Mouse (Mus musculus): ENCODE measurements around the gene Pgs1.

The Pgs1 gene

DNA sequence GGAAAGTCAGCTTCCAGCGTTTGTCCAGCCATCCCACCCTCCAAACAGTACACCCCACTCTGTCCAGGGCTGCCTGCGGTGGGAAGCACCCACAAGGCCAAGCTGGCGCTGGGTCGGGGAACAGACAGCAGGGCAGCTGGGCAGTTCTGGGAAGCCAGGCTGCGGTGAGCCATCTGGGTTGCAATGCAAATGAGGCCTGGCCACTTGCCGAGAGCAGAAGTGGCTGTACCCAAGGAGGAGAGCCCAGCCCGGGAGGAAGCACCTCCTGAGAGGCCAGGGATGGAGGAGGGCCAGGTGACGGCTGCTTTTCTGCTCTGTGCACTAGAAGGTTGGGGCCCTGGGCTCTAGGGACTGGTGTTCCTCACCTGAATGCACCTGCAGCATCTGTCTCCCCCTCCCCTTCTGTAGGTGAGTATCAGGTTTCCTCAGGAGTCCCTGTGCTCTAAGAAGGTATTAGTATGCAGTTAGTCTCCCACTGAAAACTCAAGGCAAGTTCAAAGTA is 10.0 kb upstream of the Pgs1 start:
- peak; percentile 42 for DNase-seq (ENCODE audit: low spot score)

GRCm38 (mm10) chr11:117977694-117978360 is 8.3 kb upstream of the Pgs1 start:
- peak; percentile 39 for DNase-seq (ENCODE audit: low spot score)

GRCm38 (mm10) chr11:117979388-117979787 is 6.7 kb upstream of the Pgs1 start:
- DNase-seq (ENCODE audit: low spot score), result no peak

DNA sequence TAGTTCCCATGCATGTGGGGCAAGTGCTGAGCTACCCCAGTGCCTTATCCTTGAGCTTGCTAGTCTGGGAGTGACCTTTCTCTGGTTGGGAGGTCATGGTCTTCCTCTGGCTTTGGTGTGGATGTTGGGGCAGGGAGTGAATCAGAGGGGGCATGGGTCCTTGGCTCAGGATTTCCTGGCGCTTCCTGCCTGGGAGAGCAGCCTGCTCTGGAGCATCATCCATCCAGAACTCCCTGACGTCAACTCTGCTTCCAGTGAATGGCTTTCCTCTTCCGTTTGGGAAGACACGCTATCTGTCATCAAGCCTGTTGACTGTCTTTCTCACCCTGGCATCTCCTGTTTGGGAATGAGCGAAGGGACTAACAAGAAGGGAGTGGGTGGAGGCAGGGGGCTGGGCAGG is 3.7 kb upstream of the Pgs1 start:
- no peak for DNase-seq (ENCODE audit: low spot score)

DNA sequence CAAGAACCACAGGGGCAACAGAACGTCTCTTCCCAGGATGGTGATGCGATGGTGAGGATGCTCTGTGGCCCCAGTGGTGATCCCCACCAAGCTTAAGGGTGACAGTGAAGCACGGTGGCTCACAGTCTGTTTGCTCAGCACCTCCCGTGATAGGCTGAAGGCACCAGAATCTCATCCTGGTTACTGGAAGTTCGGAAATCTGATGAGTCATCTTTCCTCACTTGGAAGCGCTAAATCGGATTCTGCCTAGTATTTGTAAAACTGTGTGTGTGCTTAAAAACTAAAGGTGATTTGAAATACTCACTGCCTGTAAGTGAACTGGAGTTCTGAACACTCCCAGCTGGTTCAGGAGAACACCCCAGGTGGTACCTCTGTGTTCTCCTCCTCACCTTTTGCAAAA is 2.3 kb upstream of the Pgs1 start:
- DNase-seq (ENCODE audit: low spot score), result no peak

- no peak for DNase-seq (ENCODE audit: low spot score)
Observed at GRCm38 (mm10) chr11:117987032-117987451, 950 bp downstream of the Pgs1 start.

DNA sequence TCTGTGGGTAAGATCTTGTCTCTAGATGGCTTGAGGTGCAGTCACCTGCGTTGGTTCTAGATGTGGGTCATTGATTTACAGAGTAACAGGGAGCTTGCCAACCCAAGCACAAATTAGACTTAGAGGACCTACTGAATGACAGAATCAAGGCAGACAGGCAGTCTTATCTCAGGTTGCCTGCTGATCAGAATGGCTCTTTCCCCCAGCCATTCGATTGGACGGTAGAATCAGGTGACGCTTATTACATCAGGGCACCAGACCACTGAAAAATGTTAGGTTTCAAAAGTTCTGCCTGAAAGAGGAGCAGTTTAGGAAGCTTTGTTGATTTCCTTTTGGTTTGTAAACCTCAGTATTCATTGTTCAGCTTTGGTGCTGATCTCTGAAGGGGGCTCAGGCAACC is 1.9 kb downstream of the Pgs1 start:
- no peak for DNase-seq (ENCODE audit: low spot score)

GRCm38 (mm10) chr11:117989241-117989640 is 3.1 kb downstream of the Pgs1 start:
- no peak for DNase-seq (ENCODE audit: low spot score)

- no peak for DNase-seq (ENCODE audit: low spot score)
Observed at GRCm38 (mm10) chr11:117989926-117990325, 3.8 kb downstream of the Pgs1 start.

DNA sequence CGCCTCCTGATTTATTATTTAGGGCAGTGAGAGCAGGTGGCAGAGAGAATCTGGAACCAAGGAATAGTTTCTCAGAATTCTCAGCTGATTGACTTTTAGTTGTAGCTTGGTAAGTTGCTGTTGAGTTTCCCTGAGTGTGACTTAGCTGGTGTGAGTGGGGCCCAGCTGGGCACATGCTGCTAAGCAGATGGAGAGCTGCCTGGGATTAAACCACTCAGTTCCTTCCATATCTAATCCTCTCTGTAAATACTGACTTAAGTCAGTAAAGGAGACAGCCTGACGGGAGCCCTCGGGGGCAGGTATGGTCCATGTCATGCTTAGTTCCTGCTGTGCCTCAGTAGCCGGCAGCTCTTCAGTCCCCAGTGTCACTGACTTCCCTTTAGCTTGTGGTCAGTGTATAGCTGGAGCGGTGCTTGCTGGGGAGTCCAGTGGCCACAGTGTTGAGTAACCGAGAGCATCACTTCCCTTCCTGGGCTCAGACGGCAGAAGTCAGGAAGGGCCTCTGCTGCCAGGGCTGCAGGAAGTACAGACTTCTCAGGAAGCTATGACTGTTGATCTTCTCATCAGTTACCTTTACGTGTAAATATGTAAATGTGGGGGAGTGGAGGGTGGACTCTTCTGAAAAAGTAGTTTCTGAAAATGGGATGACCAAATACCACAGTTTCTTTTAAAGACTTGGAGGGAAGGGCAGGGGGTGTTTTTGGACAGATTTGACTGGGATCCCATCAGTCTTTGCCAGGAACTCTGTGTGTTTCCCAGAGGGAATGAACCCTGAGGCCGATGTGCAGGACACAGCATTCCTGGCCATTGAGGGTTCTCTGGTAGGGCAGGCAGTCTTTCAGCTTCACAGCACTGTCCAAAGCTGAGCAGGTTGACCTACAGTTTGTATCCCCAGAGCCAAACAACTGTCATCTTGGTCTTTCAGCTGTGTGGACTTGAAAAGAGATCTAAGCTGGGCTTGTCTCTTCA is 5.7 kb downstream of the Pgs1 start:
- DNase-seq (ENCODE audit: low spot score), result no peak

DNA sequence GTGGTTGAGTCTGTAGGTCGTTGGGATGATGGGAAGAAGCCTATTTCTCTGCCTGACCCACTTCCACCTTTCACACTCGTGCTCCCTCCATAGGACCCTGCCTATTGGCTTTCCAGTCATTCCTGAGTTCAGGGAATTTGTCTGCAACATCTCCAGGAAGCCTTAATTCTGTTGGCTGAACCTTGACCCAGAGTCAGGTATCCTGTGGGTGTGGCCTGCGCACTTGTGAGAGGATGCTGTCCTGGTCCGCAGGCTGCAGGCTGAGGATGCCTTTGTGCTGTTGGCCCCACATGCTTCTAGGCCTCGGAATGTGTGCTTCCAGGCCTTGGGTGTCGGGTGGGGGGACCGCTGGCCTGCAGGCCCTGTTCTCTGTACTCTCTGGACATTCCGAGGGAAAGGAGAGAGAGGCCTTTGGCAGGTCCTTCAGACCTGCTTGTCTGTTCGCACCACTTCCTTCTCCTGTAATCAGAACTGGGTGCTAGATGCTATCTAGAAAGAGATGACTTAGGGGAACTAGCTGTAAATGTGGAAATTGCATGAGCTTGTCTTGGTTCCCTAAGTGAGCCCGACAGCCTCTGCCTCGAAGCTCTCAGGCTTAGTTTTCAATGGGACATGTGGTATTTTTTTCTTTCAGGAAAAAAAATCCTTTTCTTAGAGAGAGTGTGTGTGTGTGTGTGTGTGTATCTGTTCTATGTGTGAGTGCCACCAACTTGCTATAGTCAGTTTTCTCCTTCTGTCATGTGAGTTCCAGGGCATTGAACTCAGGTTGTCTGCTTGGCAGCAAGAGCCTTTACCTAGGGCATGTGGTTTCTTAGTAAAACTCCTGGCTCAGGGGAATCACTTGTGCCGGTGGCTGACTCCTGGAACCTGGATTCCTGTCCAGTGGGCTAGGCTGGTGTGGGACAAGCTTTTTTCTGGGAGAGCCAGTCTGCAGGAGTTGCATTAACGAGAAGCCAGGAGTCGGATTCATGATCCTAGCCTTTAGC is 7.4 kb downstream of the Pgs1 start:
- no peak for DNase-seq (ENCODE audit: low spot score)

DNA sequence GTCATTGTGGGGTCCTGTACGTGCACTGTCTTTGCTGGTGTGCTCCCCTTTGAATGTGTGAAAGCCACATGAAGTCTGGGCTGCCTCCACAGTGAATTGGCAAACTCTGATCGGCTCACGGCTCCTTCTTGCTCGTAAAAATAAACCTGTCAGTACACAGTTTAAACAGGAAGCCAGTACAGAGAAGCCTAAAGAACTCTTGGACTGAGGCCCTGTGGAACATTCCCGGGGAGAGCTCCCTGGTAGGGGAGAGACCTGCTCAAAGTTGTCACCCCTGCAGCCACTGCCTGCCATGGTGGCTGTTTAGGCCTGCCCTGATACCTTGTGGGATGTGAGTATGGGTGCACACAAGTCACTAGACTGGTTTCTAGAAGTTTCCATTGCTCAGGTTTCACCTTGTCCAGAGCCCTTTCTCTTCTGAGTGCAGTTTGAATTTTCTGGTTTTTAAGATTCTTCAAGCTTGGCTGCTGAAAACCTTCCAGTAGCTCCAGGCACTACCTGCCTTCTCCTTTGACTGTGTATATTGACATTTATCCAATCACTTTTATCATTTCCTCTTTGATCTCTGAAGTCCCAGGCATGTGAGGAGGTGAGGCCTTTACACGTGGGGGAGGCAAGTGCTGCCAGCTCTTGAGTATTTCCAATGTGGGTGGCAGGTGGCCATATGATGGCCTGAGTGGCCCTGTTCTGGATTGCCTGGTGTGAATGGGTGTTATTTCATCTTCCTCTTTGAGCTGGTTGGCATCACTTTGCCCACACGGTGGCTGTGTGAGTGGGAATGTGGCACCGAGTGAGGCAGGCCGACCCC is 8.4 kb downstream of the Pgs1 start:
- no peak for DNase-seq (ENCODE audit: low spot score)

DNA sequence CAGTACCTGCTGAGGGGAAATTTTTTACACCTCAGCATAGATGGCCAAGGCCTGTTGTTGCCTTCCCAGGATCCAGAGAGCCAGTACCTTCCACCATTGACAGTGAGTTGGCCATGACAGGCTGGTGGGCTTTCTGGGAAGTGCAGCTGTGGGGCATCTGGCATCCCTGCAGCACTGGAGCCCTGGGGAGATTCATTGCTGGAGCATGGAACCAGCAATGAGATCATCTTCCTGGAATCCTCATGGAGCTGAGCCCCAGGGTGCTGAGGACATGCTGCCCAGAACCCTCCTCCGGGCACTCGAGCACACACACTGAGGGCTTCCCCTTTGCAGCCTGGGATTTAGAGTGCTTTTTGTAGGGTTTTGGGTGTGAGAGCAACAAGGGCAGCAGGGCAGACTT is 9.2 kb downstream of the Pgs1 start:
- no peak for DNase-seq (ENCODE audit: low spot score)

- DNase-seq (ENCODE audit: low spot score), result no peak
Observed at GRCm38 (mm10) chr11:117995661-117996060, 9.6 kb downstream of the Pgs1 start.

DNA sequence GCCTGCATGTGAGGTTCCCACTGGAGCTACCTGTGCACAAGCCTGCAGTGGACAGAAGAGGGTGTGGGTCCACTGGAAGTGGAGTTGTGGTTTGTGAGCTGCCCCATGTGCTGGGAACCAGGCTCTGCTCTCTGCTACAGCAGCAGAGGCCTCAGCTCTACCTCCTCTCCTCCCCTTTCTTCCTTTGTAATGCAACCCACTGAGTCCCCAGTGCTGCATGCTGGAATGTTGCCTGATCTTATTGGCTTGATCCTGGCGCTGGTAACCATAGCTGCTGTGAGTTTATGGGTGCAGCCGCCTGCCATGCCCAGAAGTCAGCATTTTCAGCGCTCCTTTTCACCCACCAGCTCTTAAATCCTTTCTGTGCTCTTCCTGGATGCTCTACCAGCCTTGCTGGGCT is 10.0 kb downstream of the Pgs1 start:
- no peak for DNase-seq (ENCODE audit: low spot score)

DNA sequence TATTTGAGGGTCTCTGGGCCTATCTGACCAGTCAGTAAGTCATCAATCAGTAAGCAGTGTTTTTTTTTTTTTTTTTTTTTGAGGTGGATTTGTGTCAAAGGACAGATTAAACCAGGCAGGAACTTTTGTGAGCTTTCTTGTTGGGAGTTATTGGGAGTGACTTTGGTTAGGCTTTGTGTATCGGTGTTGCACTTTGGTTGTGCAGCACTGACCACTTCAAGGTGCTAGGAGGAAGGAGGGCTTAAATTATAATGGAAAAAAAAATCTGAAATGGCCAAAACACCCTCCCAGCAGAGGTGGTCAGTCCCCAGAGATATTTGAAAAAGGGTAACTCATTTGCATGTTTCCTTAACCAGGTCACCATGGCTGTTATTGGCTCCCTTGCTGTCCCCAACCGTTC is 11.0 kb downstream of the Pgs1 start:
- no peak for DNase-seq (ENCODE audit: low spot score)

GRCm38 (mm10) chr11:117998356-117998755 is 12.3 kb downstream of the Pgs1 start:
- no peak for DNase-seq (ENCODE audit: low spot score)

DNA sequence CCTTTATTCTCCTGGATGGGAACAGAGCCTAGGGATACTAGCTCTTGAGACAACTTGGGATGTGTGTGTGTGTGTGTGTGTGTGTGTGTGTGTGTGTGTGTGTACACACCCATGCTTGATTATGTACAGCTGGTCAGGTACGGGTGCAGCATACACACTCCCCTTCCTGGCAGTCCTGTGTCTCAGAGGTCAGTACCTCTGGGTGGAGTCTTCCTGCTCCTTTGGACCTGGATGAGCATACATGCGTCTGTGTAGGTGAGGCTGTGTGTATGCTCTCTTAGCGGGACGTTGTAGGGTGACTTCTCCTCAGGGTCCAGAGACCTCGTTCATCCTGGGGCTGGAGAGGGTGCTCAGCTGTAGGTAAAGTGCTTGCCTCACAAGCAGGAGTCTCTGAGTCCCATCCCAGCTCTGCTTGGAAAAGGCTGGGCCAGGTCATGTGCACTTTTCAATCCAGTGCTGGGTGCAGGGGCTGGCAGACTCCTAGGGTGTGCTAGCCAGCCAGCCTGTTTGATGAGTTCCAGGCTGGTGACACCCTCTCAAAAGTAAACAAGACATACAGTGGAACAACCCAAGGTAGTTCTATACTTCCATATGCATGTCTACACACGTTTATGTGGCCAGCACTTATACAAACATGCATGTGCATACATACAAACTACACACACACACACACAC is 13.3 kb downstream of the Pgs1 start:
- DNase-seq (ENCODE audit: low spot score), result no peak

DNA sequence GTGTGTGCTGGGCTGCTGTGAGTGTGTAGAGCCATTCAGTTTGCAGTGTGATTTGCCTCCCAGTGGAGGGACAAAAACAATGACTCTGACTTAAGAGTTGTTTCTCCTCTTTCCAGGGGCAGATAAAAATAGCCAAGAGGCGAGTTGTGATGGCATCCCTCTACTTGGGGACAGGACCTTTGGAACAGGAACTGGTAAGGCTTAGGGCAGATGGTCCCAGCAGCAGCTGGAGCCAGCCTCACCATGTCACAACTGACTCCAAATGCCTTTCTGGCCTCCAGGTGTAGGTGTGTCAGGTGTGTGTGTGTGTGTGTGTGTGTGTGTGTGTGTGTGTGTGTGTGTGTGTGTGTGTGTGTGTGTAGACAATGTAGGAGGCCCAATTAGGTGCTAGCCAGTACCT is 14.0 kb downstream of the Pgs1 start:
- no peak for DNase-seq (ENCODE audit: low spot score)

DNA sequence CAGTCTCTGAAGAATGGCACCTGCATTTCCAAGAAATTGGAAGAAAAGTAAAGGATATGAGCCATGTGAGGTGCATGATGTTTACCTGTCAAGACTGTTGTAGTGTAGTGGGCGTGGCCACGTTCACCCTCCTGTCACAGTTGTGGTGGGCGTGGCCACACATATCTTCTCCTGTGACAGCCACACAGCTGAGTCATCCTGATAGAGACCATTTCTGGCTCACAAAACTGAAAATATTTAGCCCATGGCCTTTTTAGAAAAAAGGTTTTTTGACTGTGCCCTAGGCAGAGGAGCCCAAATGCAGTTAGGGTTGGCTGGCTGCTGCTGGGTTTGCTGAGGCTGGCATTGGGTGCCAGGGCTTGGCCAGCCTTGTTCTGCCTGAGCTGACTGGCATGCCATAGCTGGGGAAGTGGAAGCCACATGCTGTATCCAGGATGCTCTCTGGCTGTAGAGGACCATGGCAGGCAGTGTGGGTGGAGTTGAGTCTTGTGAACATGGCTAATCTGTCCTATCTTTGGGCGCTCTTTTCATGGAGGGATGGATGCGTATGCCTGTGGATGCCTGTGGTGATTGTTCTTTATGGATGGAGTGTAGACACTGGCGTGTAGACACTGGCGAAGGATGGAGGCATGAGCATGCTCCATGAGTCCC is 14.6 kb downstream of the Pgs1 start:
- no peak for DNase-seq (ENCODE audit: low spot score)
